Mouse (Mus musculus) stomach, embryonic 14.5 days (tissue): Measurements from ENCODE around the gene Lamb2. TPM values are rescaled to one million over a fixed set of nuclear protein-coding genes. Genes with fewer than 3 reads are reported as not detected.

Experiments
- ATAC-seq: fragments of 200-750 bp; cut with Nextera tagmentation; 2 replicates; pipeline ENCODE4 v1.8.0; 2017; ENCODE audit warnings: low read depth, moderate TSS enrichment; ENCODE audit not compliant: insufficient number of reproducible peaks, insufficient read depth, low FRiP score
- H3K27ac ChIP-seq: fragments of 300-500 bp; sonication (generic); 2 replicates; pipeline ENCODE4 v1.5.1; 2014; ENCODE audit warnings: mild to moderate bottlenecking, low read length, moderate library complexity, mixed read lengths
- H3K27me3 ChIP-seq: fragments of 300-500 bp; sonication (generic); 2 replicates; pipeline ENCODE4 v1.6.1; 2014; ENCODE audit warnings: low read length, control low read depth, mixed read lengths; ENCODE audit not compliant: control insufficient read depth, insufficient read depth
- H3K36me3 ChIP-seq: fragments of 300-500 bp; sonication (generic); 2 replicates; pipeline ENCODE4 v1.6.1; 2014; ENCODE audit warnings: mild to moderate bottlenecking, control low read depth, low read length, moderate library complexity, mixed read lengths; ENCODE audit not compliant: control insufficient read depth, insufficient read depth
- H3K4me1 ChIP-seq: fragments of 300-500 bp; sonication (generic); 2 replicates; pipeline ENCODE4 v1.6.1; 2014; ENCODE audit warnings: low read length, control low read depth, mixed read lengths; ENCODE audit not compliant: control insufficient read depth, insufficient read depth
- H3K4me2 ChIP-seq: fragments of 300-500 bp; sonication (generic); replicated peaks from 2 replicates; pipeline ENCODE4 v1.6.1; 2014; ENCODE audit warnings: low read depth, low read length, control low read depth
- H3K4me3 ChIP-seq: fragments of 300-500 bp; sonication (generic); 2 replicates; pipeline ENCODE4 v1.5.1; 2014; ENCODE audit warnings: low read depth, low read length, control low read depth
- H3K9ac ChIP-seq: fragments of 300-500 bp; sonication (generic); replicated peaks from 2 replicates; pipeline ENCODE4 v1.6.1; 2014; ENCODE audit warnings: low read depth, mild to moderate bottlenecking, control low read depth, low read length, moderate library complexity, mixed read lengths
- H3K9me3 ChIP-seq: fragments of 300-500 bp; sonication (generic); 2 replicates; pipeline ENCODE4 v1.6.1; 2016; ENCODE audit warnings: low read depth, low read length, control low read depth; ENCODE audit not compliant: control insufficient read depth
- WGBS: fragments of 180-500 bp; shearing (Covaris S2); extraction: QIAGEN DNeasy Blood & Tissue Kit; methylation state at CpG from one replicate; pipeline ENCODE4 v1.1.7; 2014; 5-methylcytosine and 5-hydroxymethylcytosine counted together
- polyA plus RNA-seq: library from polyadenylated mRNA; unstranded; fragments of >200 nt; fragmentation: Nextera tagmentation; extraction: Ambion mirVana; gene quantifications from 2 replicates; pipeline ENCODE4 v1.2.1, GENCODE M21; 2014

Gene Lamb2
- polyA plus RNA-seq, 1 experiment from 2014 or later: 38.7 TPM

DNA sequence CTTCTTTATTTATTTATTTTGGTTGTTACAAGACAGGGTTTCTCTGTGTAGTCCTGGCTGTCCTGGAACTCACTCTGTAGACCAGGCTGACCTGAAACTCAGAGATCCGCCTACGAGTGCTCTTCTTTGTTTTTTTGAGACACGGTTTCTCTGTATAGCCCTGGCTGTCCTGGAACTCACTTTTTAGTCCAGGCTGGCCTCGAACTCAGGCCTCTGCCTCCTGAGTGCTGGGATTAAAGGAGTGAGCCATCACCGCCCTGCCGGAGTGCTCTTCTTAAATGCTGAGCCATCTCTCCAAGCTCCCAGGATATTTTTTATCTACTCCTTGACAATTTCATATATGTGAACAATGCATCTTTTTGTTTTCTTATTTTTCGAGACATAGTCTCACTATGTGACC is 27.4 kb downstream of the Lamb2 start:
- Histone ChIP-seq H3K4me2 (peak overlapping the region; percentile 87), H3K36me3 (peaks cover 32% of the 10 kb centered on the region), H3K9me3 (no peaks in the 10 kb centered on the region), H3K27ac (peak overlapping the region; percentile 61; the same call in 1 of the 2 replicates), H3K27me3 (no peaks in the 10 kb centered on the region), H3K4me3 (peak overlapping the region; percentile 57; the same call in 1 of the 2 replicates), H3K4me1 (peaks cover 8% of the 10 kb centered on the region), H3K9ac (no peak overlapping the region)
- WGBS: 84% methylated on average over 7 of the region's 7 CpGs
- ATAC-seq: no peak

DNA sequence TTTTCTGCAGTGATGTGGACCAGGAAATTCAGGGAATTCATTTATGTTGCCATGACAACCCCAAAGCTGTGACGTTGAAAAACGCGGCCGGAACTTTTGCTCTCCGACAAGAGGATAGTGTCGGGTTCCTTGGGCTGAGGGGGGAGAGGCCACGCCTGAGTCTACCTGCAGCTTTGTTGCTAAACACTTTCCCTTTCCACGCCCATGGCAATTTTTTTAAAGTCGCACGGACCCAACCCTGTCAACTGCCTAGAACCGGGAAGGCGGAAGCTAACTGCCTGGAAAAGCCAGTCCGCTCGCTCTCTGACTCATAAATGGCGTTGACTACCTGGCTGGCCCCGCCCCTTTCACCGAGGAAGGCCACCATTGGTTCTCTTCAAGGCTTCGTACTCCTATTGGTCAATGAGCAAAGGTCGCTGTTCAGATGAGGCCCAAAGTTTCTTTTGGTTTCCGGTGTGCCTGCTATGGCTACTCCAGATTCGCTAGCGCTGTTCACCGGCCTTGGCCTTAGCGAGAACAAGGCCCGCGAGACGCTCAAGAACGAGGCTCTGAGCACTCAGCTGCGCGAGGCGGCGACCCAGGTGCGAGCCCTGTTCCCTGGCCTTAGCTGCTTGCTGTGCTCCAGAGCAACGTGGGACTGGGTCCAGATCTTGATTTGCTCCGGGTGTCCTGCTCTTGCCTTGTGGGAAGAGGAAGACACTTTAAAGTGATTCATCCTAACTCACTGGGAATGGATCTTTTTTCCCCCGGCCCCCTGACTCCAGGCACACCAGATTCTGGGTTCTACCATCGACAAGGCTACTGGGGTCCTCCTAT is 28.3 kb downstream of the Lamb2 start, which contains the start of gene Qars:
Gene Qars, plus strand, starts transcription at position 88 of the 816 bp plus-strand sequence.
- peaks cover 34% of the 10 kb centered on the region for H3K36me3 ChIP-seq

DNA sequence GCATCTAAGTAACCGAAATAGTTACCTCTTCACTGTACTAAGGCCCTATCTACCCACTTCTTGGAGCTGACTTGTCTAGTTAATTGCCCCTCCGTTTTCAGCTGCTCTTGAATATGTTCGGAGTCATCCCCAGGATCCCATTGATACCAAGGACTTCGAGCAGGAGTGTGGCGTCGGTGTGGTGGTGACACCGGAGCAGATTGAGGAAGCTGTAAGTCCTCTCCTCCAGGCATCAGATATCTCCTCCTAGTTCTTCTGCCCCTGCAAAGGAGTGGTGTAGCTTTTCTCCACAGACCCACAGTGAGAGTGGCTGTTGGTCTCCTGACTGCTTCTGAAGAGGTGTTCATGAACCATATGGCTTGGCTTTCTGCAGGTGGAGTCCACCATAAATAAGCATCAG is 29.2 kb downstream of the Lamb2 start:
- WGBS: 84% methylated on average over 7 of the region's 7 CpGs
- Histone ChIP-seq H3K9ac (peak overlapping the region; percentile 81), H3K27me3 (no peaks in the 10 kb centered on the region), H3K27ac (no peak overlapping the region), H3K4me1 (peaks cover 8% of the 10 kb centered on the region), H3K4me3 (peak overlapping the region; percentile 57), H3K4me2 (peak overlapping the region; percentile 87), H3K9me3 (no peaks in the 10 kb centered on the region), H3K36me3 (peaks cover 43% of the 10 kb centered on the region)
- no peak for ATAC-seq

More for the DNA sequence above, 28.3 kb downstream of the Lamb2 start, which contains the start of gene Qars:
- H3K27ac ChIP-seq: peak within 1 kb of the TSS; percentile 61
- under 1% methylated on average over 37 of the region's 37 CpGs for WGBS
- ATAC-seq: peak; percentile 96
- peak within 1 kb of the TSS; percentile 57 for H3K4me3 ChIP-seq
- H3K27me3 ChIP-seq: no peaks in the 10 kb centered on the region
- peak within 1 kb of the TSS; percentile 81 for H3K9ac ChIP-seq
- H3K4me2 ChIP-seq: peak within 1 kb of the TSS; percentile 87
- no peaks in the 10 kb centered on the region for H3K9me3 ChIP-seq
- peaks cover 8% of the 10 kb centered on the region for H3K4me1 ChIP-seq

DNA sequence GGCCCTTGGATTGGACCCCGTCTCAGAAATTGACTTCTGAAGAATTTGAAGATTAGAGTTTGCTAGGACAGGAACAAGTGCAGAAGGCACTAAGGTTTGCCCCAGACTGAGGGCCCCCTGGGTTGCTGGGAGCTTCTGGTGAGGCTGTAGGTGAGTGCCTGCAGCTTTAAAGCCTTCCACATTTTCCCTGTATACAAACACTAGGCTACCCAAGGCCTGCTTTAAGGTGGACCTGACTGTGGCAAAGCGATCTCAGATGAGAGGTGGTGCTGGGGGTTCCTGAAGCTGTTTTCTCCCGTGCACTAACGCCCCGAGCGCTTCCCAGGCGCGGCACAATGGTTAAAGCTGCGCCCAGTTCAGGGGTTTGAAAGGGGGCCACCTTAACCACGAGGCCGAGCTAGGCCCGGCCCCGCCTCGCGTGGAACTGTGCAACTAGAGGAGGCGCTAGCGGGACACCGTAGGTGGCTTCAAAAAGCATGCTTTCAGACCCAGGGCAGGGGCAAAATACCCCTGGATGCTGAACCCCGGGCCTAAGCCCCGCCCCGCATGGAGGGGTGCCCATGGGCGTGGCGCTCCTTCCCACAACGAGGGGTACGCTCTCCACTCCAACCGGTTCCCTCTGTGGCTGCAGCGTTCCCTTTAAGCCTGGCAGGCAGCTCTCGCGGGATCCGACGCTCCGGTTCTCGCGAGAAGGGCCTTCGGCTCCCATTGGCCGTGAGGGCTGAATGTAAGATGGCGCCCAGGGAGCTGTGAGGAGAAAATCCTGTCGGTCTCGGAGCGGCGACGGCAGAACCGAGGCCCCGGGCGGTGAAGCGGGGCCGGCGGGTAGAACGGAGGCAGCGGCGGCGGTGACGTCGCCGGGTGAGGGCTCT is 37.1 kb downstream of the Lamb2 start, which contains the start of gene Qrich1:
Gene Qrich1, plus strand, starts transcription at position 427 of the 872 bp plus-strand sequence.
- peak within 1 kb of the TSS; percentile 75 for H3K4me2 ChIP-seq
- peak within 1 kb of the TSS; percentile 95 for H3K9ac ChIP-seq
- under 1% methylated on average over 55 of the region's 55 CpGs for WGBS
- peak within 1 kb of the TSS; percentile 99 for H3K27ac ChIP-seq
- peaks cover 11% of the 10 kb centered on the region for H3K4me1 ChIP-seq
- H3K9me3 ChIP-seq: no peaks in the 10 kb centered on the region
- H3K27me3 ChIP-seq: no peaks in the 10 kb centered on the region
- H3K36me3 ChIP-seq: peaks cover 50% of the 10 kb centered on the region
- H3K4me3 ChIP-seq: peak within 1 kb of the TSS; percentile 72
- peak; percentile 96 for ATAC-seq

DNA sequence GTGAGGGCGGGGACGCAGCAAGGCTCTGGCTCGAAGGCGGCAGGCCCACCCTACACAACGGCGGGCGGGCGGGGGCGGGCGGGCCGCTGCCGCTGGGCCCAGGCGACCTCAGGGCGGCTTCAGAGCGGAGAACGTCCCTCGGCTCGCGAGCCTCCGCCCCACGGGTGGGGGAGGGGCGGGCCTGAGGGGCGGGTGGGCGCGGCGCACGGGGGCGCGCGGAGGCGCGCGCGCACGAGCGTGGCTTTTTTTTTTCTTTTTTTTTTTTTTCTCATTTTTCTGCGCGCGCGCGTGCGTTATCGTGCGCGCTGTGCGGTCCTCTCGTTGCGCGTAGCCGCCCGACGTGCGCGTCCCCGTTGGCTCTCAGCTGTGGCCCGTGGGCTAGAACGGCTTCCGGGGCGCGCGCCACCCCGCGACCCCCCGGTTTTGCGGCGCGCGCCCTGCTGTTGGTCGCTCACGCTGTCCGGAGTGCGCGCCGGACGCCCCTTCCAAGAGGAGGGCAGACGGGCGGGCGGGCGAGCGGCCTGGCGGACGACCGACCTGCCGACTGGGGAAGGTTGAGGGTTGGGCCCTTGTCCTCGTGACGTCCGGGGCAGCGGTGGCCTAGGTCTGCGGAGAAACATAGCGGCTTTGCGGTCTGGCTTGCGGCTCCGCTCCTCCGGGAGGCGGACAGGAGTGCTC is 37.9 kb downstream of the Lamb2 start:
- Histone ChIP-seq H3K9ac (peak overlapping the region; percentile 95), H3K36me3 (peaks cover 42% of the 10 kb centered on the region), H3K27me3 (no peaks in the 10 kb centered on the region), H3K27ac (peak overlapping the region; percentile 99), H3K4me3 (peak overlapping the region; percentile 72), H3K4me1 (peaks cover 11% of the 10 kb centered on the region), H3K4me2 (peak overlapping the region; percentile 75), H3K9me3 (no peaks in the 10 kb centered on the region)
- ATAC-seq: peak; percentile 74
- under 1% methylated on average over 77 of the region's 95 CpGs for WGBS

DNA sequence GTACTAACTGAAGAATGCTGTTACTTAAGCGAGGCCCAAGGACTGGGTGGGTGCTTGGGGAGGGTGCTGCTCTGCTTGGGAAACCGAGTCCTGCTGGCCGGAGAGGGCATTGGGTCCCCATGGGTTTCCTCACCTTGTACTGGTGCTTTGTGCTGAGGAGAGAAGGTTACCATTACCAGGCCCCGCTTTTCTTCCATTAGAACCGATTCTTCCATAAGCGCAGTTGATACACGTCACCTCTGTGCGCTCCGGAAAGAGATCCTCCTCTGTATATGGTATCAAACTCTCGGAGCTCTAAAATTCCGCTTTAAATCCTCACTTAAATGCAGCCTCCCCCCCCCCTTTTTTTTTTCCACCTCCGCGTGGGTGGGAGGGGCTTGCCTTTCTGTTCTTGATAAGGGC is 38.4 kb downstream of the Lamb2 start:
- no peaks in the 10 kb centered on the region for H3K27me3 ChIP-seq
- ATAC-seq: no peak
- H3K4me1 ChIP-seq: peaks cover 11% of the 10 kb centered on the region
- peak overlapping the region; percentile 72 for H3K4me3 ChIP-seq
- H3K9me3 ChIP-seq: no peaks in the 10 kb centered on the region
- H3K4me2 ChIP-seq: peak overlapping the region; percentile 75
- WGBS: 0% methylated on average over 13 of the region's 13 CpGs
- peaks cover 37% of the 10 kb centered on the region for H3K36me3 ChIP-seq
- peak overlapping the region; percentile 95 for H3K9ac ChIP-seq
- H3K27ac ChIP-seq: peak overlapping the region; percentile 99

- Histone ChIP-seq H3K4me3 (no peak overlapping the region), H3K4me2 (no peak overlapping the region), H3K27me3 (no peaks in the 10 kb centered on the region), H3K27ac (no peak overlapping the region), H3K9me3 (no peaks in the 10 kb centered on the region), H3K9ac (no peak overlapping the region), H3K36me3 (peaks cover 15% of the 10 kb centered on the region; the same call in 1 of the 2 replicates), H3K4me1 (peaks cover 8% of the 10 kb centered on the region)
- no peak for ATAC-seq
- WGBS: 83% methylated on average over 2 of the region's 2 CpGs
Measured at GRCm38 (mm10) chr9:108521604-108522003, 42.1 kb downstream of the Lamb2 start.

GRCm38 (mm10) chr9:108523341-108523740 is 43.8 kb downstream of the Lamb2 start:
- no peak overlapping the region for H3K9ac ChIP-seq
- peaks cover 8% of the 10 kb centered on the region for H3K4me1 ChIP-seq
- H3K4me2 ChIP-seq: no peak overlapping the region
- peaks cover 15% of the 10 kb centered on the region; the same call in 1 of the 2 replicates for H3K36me3 ChIP-seq
- H3K4me3 ChIP-seq: no peak overlapping the region
- WGBS: 95% methylated on average over 4 of the region's 4 CpGs
- no peak overlapping the region for H3K27ac ChIP-seq
- no peak for ATAC-seq
- no peaks in the 10 kb centered on the region for H3K9me3 ChIP-seq
- H3K27me3 ChIP-seq: no peaks in the 10 kb centered on the region
